Mouse (Mus musculus) midbrain, embryonic 16.5 days (tissue): Measurements from ENCODE around the gene Ifnar1. TPM values are rescaled to one million over a fixed set of nuclear protein-coding genes. Genes with fewer than 3 reads are reported as not detected.
A peak's percentile ranks its signal among the peaks of the same experiment; 100 is the strongest.

ENCODE experiments used
- ATAC-seq: fragments of 200-750 bp; cut with Nextera tagmentation; 2 replicates; pipeline ENCODE4 v1.8.0; 2017; ENCODE audit warnings: moderate TSS enrichment
- H3K27ac ChIP-seq: fragments of 300-500 bp; sonication (generic); 2 replicates; pipeline ENCODE4 v1.5.1; 2014; ENCODE audit warnings: mild to moderate bottlenecking, low read length, mixed read lengths
- H3K27me3 ChIP-seq: fragments of 300-500 bp; sonication (generic); 2 replicates; pipeline ENCODE4 v1.6.1; 2014; ENCODE audit warnings: low read depth, low read length, mixed read lengths; ENCODE audit not compliant: control insufficient read depth, insufficient read depth
- H3K36me3 ChIP-seq: fragments of 300-500 bp; sonication (generic); 2 replicates; pipeline ENCODE4 v1.6.1; 2014; ENCODE audit warnings: mild to moderate bottlenecking, low read length, moderate library complexity, mixed read lengths; ENCODE audit not compliant: control insufficient read depth, insufficient read depth
- H3K4me1 ChIP-seq: fragments of 300-500 bp; sonication (generic); 2 replicates; pipeline ENCODE4 v1.6.1; 2014; ENCODE audit warnings: mild to moderate bottlenecking, low read length, mixed read lengths; ENCODE audit not compliant: control insufficient read depth, insufficient read depth
- H3K4me2 ChIP-seq: fragments of 300-500 bp; sonication (generic); 2 replicates; pipeline ENCODE4 v1.6.1; 2014; ENCODE audit warnings: mild to moderate bottlenecking, low read length, mixed read lengths
- H3K4me3 ChIP-seq: fragments of 300-500 bp; sonication (generic); 2 replicates; pipeline ENCODE4 v1.5.1; 2014; ENCODE audit warnings: low read depth, mild to moderate bottlenecking, low read length, moderate library complexity, mixed read lengths
- H3K9ac ChIP-seq: fragments of 300-500 bp; sonication (generic); 2 replicates; pipeline ENCODE4 v1.6.1; 2014; ENCODE audit warnings: low read depth, low read length, mixed read lengths
- H3K9me3 ChIP-seq: fragments of 300-500 bp; sonication (generic); replicated peaks from 2 replicates; pipeline ENCODE4 v1.6.1; 2014; ENCODE audit warnings: mild to moderate bottlenecking, low read length, mixed read lengths; ENCODE audit not compliant: control insufficient read depth, poor library complexity, severe bottlenecking
- WGBS: fragments of 180-500 bp; shearing (Covaris S2); extraction: QIAGEN DNeasy Blood & Tissue Kit; methylation state at CpG from one replicate; pipeline ENCODE4 v1.1.7; 2014; 5-methylcytosine and 5-hydroxymethylcytosine counted together
- polyA plus RNA-seq: library from polyadenylated mRNA; unstranded; fragments of >200 nt; fragmentation: Nextera tagmentation; extraction: Ambion mirVana; gene quantifications from 2 replicates; pipeline ENCODE4 v1.2.1, GENCODE M21; 2015

Gene Ifnar1
- polyA plus RNA-seq, 1 experiment from 2014 or later, result 48.0 TPM

- Histone ChIP-seq H3K4me3 (peak overlapping the region; percentile 68), H3K4me2 (peak overlapping the region; percentile 79), H3K9ac (peak overlapping the region; percentile 72), H3K9me3 (no peaks in the 10 kb centered on the region), H3K36me3 (no peaks in the 10 kb centered on the region), H3K27ac (peak overlapping the region; percentile 83), H3K27me3 (no peaks in the 10 kb centered on the region), H3K4me1 (peaks cover 21% of the 10 kb centered on the region)
- WGBS, result 2% methylated on average over 44 of the region's 44 CpGs
- peak; percentile 96 for ATAC-seq
Observed at GRCm38 (mm10) chr16:91464594-91465504, 20.2 kb upstream of the Ifnar1 start.

GRCm38 (mm10) chr16:91465505-91466240, 19.4 kb upstream of the Ifnar1 start:
- ATAC-seq, result no peak
- WGBS, result 45% methylated on average over 13 of the region's 13 CpGs
- H3K4me2 ChIP-seq, result peak overlapping the region; percentile 79
- no peaks in the 10 kb centered on the region for H3K9me3 ChIP-seq
- peak overlapping the region; percentile 68 for H3K4me3 ChIP-seq
- H3K36me3 ChIP-seq, result no peaks in the 10 kb centered on the region
- H3K9ac ChIP-seq, result peak overlapping the region; percentile 58
- H3K27ac ChIP-seq, result 0 out of 2 replicates have a peak overlapping the region, but pooled peaks have one; percentile 83
- no peaks in the 10 kb centered on the region for H3K27me3 ChIP-seq
- H3K4me1 ChIP-seq, result peaks cover 21% of the 10 kb centered on the region

- Histone ChIP-seq H3K27ac (no peak overlapping the region), H3K4me1 (peaks cover 21% of the 10 kb centered on the region), H3K4me3 (no peak overlapping the region; the same call in 1 of the 2 replicates), H3K9ac (no peak overlapping the region), H3K4me2 (peak overlapping the region; percentile 79), H3K9me3 (no peaks in the 10 kb centered on the region), H3K36me3 (no peaks in the 10 kb centered on the region), H3K27me3 (no peaks in the 10 kb centered on the region)
- no peak for ATAC-seq
- 49% methylated on average over 6 of the region's 6 CpGs for whole genome bisulfite sequencing
Observed at GRCm38 (mm10) chr16:91466566-91466965, 18.5 kb upstream of the Ifnar1 start.

- Histone ChIP-seq H3K27ac (no peak overlapping the region), H3K4me3 (no peak overlapping the region), H3K9ac (no peak overlapping the region), H3K9me3 (no peaks in the 10 kb centered on the region), H3K27me3 (no peaks in the 10 kb centered on the region), H3K4me2 (no peak overlapping the region), H3K36me3 (no peaks in the 10 kb centered on the region), H3K4me1 (peaks cover 15% of the 10 kb centered on the region)
- no peak for ATAC-seq
- WGBS, result 88% methylated on average over 3 of the region's 3 CpGs
Observed at GRCm38 (mm10) chr16:91470470-91470869, 14.6 kb upstream of the Ifnar1 start.

GRCm38 (mm10) chr16:91471481-91471880, 13.6 kb upstream of the Ifnar1 start:
- no peak overlapping the region for H3K9ac ChIP-seq
- H3K27me3 ChIP-seq, result no peaks in the 10 kb centered on the region
- H3K4me1 ChIP-seq, result peaks cover 5% of the 10 kb centered on the region
- no peaks in the 10 kb centered on the region for H3K36me3 ChIP-seq
- H3K4me2 ChIP-seq, result no peak overlapping the region
- no peak overlapping the region for H3K27ac ChIP-seq
- WGBS, result 84% methylated on average over 6 of the region's 6 CpGs
- ATAC-seq, result no peak
- no peaks in the 10 kb centered on the region for H3K9me3 ChIP-seq
- H3K4me3 ChIP-seq, result no peak overlapping the region

GRCm38 (mm10) chr16:91475753-91476152, 9.3 kb upstream of the Ifnar1 start:
- H3K9ac ChIP-seq, result no peak overlapping the region
- no peaks in the 10 kb centered on the region for H3K27me3 ChIP-seq
- H3K4me2 ChIP-seq, result no peak overlapping the region
- no peaks in the 10 kb centered on the region for H3K4me1 ChIP-seq
- WGBS, result 60% methylated on average over 7 of the region's 7 CpGs
- no peaks in the 10 kb centered on the region for H3K9me3 ChIP-seq
- no peaks in the 10 kb centered on the region for H3K36me3 ChIP-seq
- no peak for ATAC-seq
- no peak overlapping the region for H3K27ac ChIP-seq
- no peak overlapping the region for H3K4me3 ChIP-seq

DNA sequence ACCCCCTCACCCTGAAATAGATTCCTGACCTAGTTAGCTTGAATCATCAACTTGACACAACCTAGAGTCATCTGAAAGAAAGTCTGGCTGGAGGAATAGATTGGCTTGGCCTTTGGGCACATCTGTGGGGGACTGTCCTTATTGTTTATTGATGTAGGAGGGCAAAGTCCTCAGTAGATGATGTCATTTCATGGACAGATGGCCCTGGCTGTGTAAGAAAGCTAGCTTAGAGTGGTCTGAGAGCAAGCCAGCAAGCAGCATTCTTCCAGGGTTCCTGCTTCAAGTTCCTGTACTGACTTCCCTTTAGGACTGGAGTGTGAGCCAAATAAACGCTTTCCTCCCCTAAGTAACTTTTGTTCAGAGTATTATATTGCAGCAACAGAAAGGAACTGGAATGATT, 7.0 kb upstream of the Ifnar1 start:
- no peak for ATAC-seq
- no peak overlapping the region for H3K27ac ChIP-seq
- H3K36me3 ChIP-seq, result no peaks in the 10 kb centered on the region
- H3K9me3 ChIP-seq, result no peaks in the 10 kb centered on the region
- no peaks in the 10 kb centered on the region for H3K4me1 ChIP-seq
- H3K9ac ChIP-seq, result no peak overlapping the region
- 80% methylated on average over 1 of the region's 1 CpGs for WGBS
- no peak overlapping the region for H3K4me3 ChIP-seq
- no peaks in the 10 kb centered on the region for H3K27me3 ChIP-seq
- H3K4me2 ChIP-seq, result no peak overlapping the region

DNA sequence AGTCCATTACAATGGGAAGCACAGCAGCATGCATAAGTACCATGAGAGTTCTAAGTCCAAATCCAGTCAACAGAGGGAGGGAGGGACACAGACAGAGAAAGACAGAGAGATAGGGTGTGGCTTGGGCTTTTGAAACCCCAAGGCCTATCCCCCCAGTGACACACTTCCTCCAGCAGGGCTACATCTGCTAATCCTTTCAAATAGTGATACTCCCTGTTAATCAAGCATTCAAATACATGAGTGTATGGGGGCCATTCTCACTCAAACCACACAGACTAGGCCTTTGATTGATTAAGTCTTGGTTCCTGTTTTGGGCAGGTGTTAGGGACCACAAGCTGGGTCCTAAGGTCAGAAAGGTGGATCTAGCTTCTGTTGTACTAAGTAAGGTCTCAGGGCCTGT, 4.5 kb upstream of the Ifnar1 start:
- H3K9ac ChIP-seq, result no peak overlapping the region
- H3K27ac ChIP-seq, result no peak overlapping the region
- H3K27me3 ChIP-seq, result no peaks in the 10 kb centered on the region
- no peaks in the 10 kb centered on the region for H3K36me3 ChIP-seq
- no peak for ATAC-seq
- H3K4me1 ChIP-seq, result 0 out of 2 replicates have a peak, but pooled peaks cover 3% of the 10 kb centered on the region
- H3K4me3 ChIP-seq, result no peak overlapping the region
- H3K9me3 ChIP-seq, result no peaks in the 10 kb centered on the region
- no peak overlapping the region for H3K4me2 ChIP-seq

DNA sequence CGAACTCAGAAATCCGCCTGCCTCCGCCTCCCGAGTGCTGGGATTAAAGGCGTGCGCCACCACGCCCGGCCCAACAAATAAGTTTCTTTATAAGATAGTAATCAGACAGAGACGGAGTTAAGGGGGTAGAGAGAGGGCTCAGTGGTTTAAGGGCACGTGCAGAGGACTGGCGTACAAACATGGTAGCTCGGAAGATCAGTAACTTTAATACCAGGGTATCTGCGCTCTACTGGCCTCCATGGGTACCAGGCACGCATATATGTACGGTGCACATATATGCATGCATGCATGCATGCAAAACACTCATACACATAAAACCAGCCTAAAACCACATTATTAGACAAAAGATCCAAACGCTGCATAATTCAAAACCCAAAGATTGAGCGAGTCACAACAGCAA, 651 bp upstream of the Ifnar1 start:
- Histone ChIP-seq H3K4me2 (peak overlapping the region; percentile 62), H3K4me3 (peak overlapping the region; percentile 81), H3K9ac (peak overlapping the region; percentile 94), H3K36me3 (no peaks in the 10 kb centered on the region), H3K27ac (peak overlapping the region; percentile 91), H3K9me3 (no peaks in the 10 kb centered on the region), H3K4me1 (peaks cover 21% of the 10 kb centered on the region), H3K27me3 (no peaks in the 10 kb centered on the region)
- WGBS, result 47% methylated on average over 17 of the region's 17 CpGs
- ATAC-seq, result peak; percentile 49
